Comparison of ENCODE assay signal across 16 mouse cellular contexts in genomic region chr7:142381175-142381574, GRCm38 (mm10). TPM values are rescaled to one million over a fixed set of nuclear protein-coding genes. Genes with fewer than 3 reads are reported as not detected.
DNase-seq lines count a peak whose midpoint lies in the region; ATAC-seq lines count a peak whose summit lies in the region.
"Had no signal": no experiment of that assay in that cellular context is flagged by ENCODE, and none has a peak within 500 bp of the region (broad histone marks: within the 10 kb centered on the region; RNA-seq: fewer than 3 reads in every experiment).

No protein-coding gene starts in this region.

- DNase-seq in spleen, postnatal 4 days (ENCODE audit: low spot score in 2 of 2) = peak; percentile 21 to 65
- DNase-seq in spleen, postnatal 10 days (ENCODE audit: low spot score in 2 of 2) = no peak
- DNase-seq in naive thymus-derived CD4-positive, alpha-beta T cell, adult 2 months (ENCODE audit: low read depth) = peak; percentile 77
- DNase-seq in ovary, adult 18-20 months (ENCODE audit: low spot score) = no peak
- no peak for DNase-seq in frontal cortex, adult 2 months (ENCODE audit: extremely low spot score in 1 of 2, low spot score in 1 of 2)
- no peak for DNase-seq in frontal cortex, postnatal 10 days (ENCODE audit: low spot score in 2 of 2)
- DNase-seq: gastrocnemius, postnatal 14 days; layer of hippocampus, postnatal 36 days; right cerebral cortex, postnatal 14 days had no signal

- peak; percentile 89 for ATAC-seq in inflammation-experienced regulatory T-cells, adult 6 months

RNA-seq across cellular contexts. Expression of gene Gm49369, which starts 1.3 kb away (rescaled TPM):
- polyA plus RNA-seq in inflammation-experienced regulatory T-cells, adult 6 months (2017; shearing (Covaris generic)) = 1 to 10 TPM in 1 of 3 experiments, under 1 TPM in 1, not detected in 1; 0.63 to 1.9 TPM
- 0.17 and 0.40 TPM in 2 replicates for polyA plus RNA-seq in frontal cortex, adult 2 months (2012; rRNA removed)
- polyA plus RNA-seq: forebrain, embryonic 10.5 days; hindbrain, embryonic 12.5 days; midbrain, embryonic 12.5 days; testis, adult 2 months had no signal

RNA-seq across cellular contexts. Expression of gene Ctsd, which starts 6.7 kb away (rescaled TPM):
- polyA plus RNA-seq in inflammation-experienced regulatory T-cells, adult 6 months (2017; shearing (Covaris generic)) = 100 to 1,000 TPM; 259 to 561 (median 285) TPM
- polyA plus RNA-seq in frontal cortex, adult 2 months (2012; rRNA removed) = 383 and 391 TPM in 2 replicates

RNA-seq across cellular contexts. Expression of gene Ifitm10, which starts 7.6 kb away (rescaled TPM):
- polyA plus RNA-seq in inflammation-experienced regulatory T-cells, adult 6 months (2017; shearing (Covaris generic)) = 1 to 10 TPM; 1.6 to 4.5 (median 1.9) TPM
- polyA plus RNA-seq in frontal cortex, adult 2 months (2012; rRNA removed) = 36.7 and 45.5 TPM in 2 replicates
- polyA plus RNA-seq: testis, adult 2 months had no signal

RNA-seq across cellular contexts. Expression of gene Syt8, which starts 53.5 kb away (rescaled TPM):
- not detected for polyA plus RNA-seq in inflammation-experienced regulatory T-cells, adult 6 months (2017; shearing (Covaris generic))
- not detected in 2 replicates for polyA plus RNA-seq in frontal cortex, adult 2 months (2012; rRNA removed)
- polyA plus RNA-seq: forebrain, embryonic 10.5 days; liver, adult 2 months; neural tube, embryonic 13.5 days had no signal

Comparison
In these comparisons a context has a peak if more than half of its experiments do, and no peak if none do; other contexts are left out.
1. DNase-seq: peak in spleen, postnatal 4 days (2 of 2) and naive thymus-derived CD4-positive, alpha-beta T cell, adult 2 months (single experiment); none in spleen, postnatal 10 days (0 of 2), ovary, adult 18-20 months (single experiment), frontal cortex, adult 2 months (0 of 2) and frontal cortex, postnatal 10 days (0 of 2).